Mouse (Mus musculus) E14TG2a.4 (cell line): ENCODE data around the gene Adap1.

Source experiments
- CTCF ChIP-seq: conservative IDR thresholded peaks from 2 replicates; pipeline ENCODE4 v1.5.1; 2014; ENCODE audit warnings: low read length
- NANOG ChIP-seq: IDR thresholded peaks from 2 replicates; pipeline ENCODE4 v1.6.1; 2014; ENCODE audit warnings: borderline replicate concordance, low read length, mixed read lengths
- POU5F1 ChIP-seq: IDR thresholded peaks from 2 replicates; pipeline ENCODE4 v1.6.1; 2014; ENCODE audit warnings: low read length, borderline replicate concordance

GRCm38 (mm10) chr5:139270806-139271521, 54.5 kb downstream of the Adap1 start:
- no peak for TF ChIP-seq NANOG
- no peak for TF ChIP-seq CTCF
- TF ChIP-seq POU5F1, result no peak
